Mouse (Mus musculus): ENCODE data around the gene Pde7b. TPM values are rescaled to one million over a fixed set of nuclear protein-coding genes. Genes with fewer than 3 reads are reported as not detected.

Pde7b gene
- total RNA-seq, 2 experiments from 2014 or later, result not detected

DNA sequence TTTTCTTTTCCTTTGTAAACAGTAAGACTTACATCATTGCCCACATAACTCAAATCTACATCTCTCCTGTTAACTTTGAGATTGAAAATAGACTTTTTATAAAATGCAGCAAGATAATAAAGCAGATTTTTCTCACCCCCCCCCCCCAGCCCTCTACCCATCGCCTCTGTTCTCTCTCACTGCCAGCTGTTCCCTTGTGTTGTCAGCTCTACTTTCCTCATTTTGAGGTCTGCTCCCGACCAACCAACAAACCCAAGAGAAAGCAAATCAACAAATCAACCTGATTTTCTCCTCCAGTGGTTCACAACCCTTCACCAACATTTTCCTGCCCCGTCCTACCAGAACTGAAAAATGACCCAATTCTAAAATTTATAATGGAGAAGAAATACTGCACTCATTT lies 916 bp downstream of the Pde7b start:
- no peak for ATAC-seq (replicated peaks; ENCODE audit: low FRiP score, poor library complexity, severe bottlenecking)

DNA sequence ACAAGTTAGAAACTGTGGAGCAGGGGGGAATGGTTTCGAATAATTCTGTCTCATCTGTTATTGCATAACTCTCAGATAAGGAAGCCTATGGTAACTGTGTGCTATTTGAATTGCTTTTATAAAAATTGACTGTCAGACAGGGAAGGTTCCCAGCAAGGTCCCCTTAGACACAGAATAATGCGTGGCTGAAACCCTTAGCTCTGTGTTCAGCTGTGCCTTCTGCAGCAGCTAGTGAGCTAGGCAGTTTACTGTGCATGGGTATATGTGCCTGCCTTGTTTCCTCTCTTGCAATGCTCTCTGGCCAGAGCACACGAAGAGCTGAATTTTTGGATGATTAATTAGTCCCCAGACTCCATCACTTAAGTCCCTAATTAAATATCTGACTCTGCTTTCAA lies 1.4 kb downstream of the Pde7b start:
- ATAC-seq (replicated peaks; ENCODE audit: low FRiP score, poor library complexity, severe bottlenecking), result no peak

DNA sequence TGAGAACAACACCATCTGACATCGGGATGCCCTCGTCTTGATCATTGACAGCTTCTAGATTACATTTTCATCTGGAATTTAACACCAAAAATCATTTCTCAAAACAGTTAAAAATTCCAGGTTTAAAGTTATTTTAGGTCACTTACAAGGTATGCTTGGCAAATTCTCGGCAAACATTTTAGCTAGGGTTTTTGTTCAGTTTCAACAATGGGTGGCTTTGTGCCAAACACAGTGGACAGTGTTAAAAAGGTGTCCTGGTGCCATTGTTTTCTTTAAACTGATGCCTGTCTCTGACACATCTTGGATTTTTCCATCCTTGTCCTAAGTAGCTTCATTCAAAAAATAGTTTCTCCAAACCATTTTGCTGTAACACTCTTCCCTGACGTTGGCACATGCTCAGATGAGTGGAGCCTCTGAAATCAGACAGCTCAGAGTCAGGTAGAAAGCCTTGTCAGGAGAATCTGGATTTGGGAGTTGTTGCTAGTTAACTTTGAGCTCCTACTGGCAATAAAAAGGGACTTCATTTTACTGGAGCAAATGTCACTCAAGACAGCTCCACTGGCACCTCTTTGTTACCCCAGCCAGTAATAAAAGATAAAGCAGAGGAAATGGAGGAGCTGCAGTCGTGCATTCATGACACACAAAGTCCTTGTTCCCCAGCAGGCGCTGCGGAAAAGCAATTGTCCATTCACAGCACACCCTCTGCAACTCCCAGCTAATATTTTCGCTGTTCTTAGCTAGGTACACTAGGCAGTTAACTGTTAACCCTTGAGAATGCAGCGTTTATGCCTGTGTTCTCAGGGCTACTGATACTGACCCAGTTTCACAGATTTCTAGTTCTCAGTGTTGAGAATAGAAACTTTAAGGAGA lies 2.0 kb downstream of the Pde7b start:
- no peak for ATAC-seq (replicated peaks; ENCODE audit: low FRiP score, poor library complexity, severe bottlenecking)

DNA sequence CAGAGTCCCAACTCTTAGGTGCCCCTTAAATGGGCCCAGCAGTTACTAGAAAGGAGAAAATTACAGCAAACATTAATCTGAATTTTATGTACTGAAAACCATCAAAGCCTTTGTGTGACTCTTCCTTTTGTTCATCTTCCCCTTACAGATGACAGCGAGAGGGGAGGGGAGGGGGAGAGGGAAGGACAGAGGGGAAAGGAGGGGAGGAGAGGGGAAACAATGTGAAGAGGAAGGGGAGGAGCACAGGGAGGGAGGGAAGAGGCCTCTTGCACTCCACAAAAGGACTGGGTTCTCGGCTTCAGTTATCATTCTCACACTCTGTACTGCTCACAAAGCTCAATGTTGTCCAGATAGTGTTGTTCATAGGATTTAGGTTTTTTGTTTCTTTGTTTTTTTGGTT lies 5.7 kb downstream of the Pde7b start:
- ATAC-seq (replicated peaks; ENCODE audit: low FRiP score, poor library complexity, severe bottlenecking), result no peak

DNA sequence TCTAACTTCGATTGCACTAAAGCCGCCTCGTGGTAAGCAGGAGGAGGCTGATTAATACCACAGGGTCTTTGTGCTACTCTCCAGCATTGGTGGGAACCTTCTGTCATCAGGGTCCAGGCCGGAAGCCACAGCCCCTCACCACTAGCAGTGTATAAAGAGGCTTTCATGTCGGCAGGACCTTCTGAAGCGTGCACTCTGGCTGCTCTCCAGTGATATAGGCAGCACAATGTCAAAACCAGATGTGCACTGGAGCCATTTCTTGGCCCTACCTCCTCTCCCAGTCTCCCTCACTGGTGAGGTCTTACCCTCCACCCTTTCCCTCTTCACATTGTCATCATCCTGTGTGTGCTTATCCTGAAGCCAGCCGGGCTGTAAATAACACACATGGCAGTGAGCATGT lies 24.2 kb downstream of the Pde7b start:
- ATAC-seq (replicated peaks; ENCODE audit: low FRiP score, poor library complexity, severe bottlenecking), result no peak

DNA sequence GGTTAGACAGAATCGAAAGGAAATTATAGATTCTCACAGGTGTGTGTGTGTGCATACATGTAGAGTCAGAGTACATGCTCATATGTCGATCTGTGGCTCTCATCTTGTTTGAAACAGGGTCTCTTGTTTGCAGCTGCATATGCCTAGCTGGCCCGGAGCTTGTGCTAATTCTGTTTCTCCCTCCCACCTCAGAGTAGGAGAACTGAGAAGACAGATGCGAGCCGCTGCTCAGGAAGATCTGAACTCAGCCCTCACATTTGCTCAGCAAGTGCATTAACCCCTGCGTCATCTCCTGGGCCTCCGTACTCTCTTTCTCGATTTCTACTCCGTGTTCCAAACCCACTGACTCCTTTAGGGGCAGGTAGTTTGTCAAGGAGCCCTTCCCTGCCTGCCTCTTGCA lies 25.0 kb downstream of the Pde7b start:
- no peak for ATAC-seq (replicated peaks; ENCODE audit: low FRiP score, poor library complexity, severe bottlenecking)

DNA sequence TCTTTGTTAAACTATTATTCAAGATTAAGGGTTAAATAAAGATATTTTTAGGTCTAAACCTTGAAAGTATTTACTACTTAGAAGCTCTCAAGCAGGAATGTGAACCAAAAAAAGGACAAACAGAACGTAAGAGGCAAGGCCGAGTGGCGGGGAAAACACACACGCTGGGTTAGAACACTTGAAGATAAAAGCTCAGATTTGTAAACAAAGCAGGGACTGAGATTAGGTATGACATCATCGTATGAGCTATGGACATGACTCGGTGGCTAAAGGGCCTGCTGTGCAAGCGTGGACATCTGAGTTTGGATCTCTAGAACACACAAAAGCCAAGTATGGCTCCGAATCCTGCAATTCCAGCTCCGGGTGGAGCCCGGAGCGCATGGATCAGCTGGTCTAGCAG lies 29.2 kb downstream of the Pde7b start:
- no peak for ATAC-seq (replicated peaks; ENCODE audit: low FRiP score, poor library complexity, severe bottlenecking)

DNA sequence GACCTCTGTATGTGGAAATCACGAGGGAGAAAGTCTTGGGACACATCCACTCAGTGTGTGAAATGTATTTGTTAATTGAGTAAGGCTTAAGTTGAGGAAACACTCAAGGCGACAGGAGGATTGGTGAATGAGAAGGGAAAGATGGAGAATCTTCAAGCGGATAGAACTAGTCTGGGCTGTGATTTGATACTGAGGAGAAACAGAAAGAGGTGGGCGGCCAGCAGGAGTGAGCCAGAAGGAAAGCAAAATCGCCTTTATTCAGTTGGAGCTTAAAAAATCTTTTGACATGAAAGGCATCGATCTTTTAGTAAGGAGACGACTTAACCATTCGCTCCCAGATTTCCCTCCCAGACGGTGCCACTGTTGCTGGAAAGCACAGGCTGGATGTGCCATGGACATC lies 34.9 kb downstream of the Pde7b start:
- no peak for ATAC-seq (replicated peaks; ENCODE audit: low FRiP score, poor library complexity, severe bottlenecking)

DNA sequence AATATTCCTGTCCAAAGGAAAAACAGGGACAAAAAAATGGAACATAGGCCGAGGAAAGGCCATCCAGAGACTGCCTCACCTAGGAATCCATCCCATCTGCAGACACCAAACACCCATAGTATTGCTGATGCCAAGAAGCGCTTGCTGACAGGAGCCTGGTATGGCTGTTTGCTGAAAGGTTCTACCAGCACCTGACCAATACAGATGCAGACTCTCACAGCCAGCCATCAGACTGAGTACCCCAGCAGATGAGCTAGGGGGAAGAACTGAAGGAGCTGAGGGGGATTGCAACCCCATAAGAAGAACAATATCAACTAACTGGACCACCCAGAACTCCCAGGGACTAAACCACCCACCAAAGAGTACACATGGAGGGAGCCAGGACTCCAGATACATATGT lies 40.7 kb downstream of the Pde7b start:
- ATAC-seq (replicated peaks; ENCODE audit: low FRiP score, poor library complexity, severe bottlenecking), result no peak

DNA sequence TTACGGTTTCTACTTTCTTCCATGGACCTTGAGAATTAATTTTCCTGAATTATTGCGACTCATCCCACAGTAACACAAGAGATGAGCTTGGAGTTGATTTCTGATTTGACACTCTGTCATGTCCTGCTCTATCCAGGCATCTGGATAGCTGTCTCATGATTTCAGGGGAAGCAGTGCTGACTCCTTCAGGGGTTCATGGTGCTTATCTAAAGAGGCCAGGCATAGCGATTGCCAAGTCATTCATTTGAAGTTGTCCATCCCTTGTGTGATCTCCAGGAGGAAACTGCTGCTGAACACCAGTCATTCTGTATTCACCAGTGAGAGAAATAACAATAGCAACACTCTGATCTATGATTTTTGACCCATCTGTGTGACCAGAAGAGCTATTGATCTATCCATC lies 43.9 kb downstream of the Pde7b start:
- no peak for ATAC-seq (replicated peaks; ENCODE audit: low FRiP score, poor library complexity, severe bottlenecking)

DNA sequence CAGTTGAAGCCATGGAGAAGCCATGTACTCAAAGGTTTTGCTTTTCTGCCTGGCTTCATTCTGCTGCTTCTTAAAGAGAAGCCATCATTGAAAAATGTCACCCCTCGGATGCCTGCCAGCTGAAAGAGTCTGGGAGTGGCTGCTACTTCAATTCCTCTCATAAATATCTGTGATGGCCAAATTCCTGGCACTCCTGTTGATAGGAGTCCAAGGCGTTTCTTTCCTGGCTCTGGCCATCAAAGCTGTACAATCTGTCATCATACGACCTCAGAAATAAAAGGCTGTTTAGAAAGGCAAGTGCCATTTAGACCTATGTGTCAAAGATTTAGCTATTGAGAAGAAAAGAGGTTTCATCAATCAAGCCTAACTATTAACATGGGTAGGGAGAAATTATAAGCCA lies 49.6 kb downstream of the Pde7b start:
- no peak for ATAC-seq (replicated peaks; ENCODE audit: low FRiP score, poor library complexity, severe bottlenecking)

DNA sequence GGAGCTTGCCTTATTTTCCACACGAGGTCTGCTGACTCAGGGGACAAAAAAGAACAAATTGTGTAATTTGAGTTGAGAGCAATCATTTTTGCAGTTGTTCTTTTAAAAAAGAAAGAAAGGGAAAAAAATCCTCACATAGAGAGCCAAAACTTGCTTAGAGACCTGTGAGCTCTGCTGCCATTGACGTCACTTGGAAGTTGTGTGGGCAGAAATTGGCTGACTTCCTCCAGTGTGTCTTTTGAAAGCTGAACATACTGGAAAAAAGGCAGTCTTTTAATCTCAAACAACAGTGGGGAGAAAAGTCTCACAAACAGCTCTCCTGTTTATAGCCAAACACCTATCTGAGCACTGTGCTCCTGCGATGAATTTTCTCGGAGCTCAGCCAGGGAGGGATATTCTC lies 51.1 kb downstream of the Pde7b start:
- no peak for ATAC-seq (replicated peaks; ENCODE audit: low FRiP score, poor library complexity, severe bottlenecking)

DNA sequence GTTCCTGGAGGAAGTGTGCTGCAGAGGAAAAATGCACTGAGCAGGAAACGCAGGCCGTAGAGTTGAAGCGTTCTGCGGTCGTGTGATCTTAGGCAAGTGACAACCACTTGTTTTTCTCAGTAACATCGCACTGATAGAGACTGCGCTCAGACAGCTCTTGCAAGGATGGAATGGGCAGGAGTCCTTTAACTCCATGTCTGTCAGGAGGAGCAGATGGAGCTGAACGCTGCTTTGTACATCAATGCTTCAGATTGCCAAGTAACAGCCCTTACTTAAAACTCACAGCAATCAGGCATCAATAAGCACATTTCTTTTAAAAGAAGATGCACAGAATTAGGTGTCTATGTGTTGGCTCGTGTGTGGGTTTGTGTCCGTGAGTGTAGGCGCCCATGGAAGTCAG lies 52.3 kb downstream of the Pde7b start:
- no peak for ATAC-seq (replicated peaks; ENCODE audit: low FRiP score, poor library complexity, severe bottlenecking)

DNA sequence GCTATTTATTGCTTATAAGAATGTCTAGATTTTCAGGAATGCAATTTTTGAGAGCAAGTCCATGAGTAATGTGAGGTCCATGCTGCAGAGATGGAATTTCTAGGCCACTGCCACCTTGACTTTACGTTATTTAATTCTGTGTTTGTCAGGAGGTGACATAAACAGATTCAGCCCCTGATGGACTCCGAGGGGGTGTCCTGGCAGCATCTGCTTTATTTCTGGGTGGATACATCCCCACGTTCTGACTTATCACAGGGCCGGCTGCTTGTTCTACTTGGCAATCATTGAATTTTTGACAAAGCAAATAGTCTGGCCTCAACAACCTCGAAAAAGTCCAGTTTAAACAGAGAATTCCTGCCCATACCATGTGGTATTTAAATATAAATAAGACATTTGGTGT lies 53.3 kb downstream of the Pde7b start:
- no peak for ATAC-seq (replicated peaks; ENCODE audit: low FRiP score, poor library complexity, severe bottlenecking)

DNA sequence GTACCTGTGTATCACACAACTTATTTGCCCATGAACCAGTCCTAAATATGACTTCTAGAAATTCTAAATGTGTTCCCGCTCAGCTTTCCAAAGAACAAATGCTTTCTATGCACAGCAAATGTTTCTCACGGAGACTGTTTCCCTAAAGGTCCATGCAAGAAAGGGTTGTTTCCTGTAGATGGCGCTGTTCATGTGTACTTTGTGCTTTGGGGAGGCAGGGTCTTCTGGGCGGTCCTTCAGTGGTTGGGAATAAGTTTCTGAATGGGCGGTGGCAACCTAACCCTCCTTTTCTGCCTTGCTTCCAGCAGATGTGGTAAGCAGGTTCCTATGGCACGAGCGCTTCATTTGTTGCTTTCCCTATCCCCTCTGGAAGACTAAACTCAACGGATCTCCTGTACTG lies 54.3 kb downstream of the Pde7b start:
- ATAC-seq (replicated peaks; ENCODE audit: low FRiP score, poor library complexity, severe bottlenecking), result no peak

DNA sequence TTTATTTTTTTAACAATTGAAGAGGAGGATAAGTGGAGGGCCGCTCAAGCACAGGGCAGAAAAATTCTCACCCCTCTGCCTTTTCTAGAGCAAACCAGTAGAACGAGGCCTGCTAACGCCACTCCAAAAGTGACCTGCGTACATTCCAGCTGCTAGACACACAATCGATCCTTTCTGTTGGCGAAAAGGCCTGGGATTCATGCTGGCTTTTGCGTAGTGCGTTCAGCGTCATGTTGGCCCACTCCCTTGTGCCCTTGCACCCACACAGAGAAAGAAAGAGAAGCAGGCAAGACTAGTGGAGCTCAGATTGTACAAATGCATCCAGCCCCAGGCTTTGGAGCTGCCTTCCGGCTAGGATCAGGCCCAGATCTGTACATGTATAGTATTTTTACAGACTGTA lies 55.4 kb downstream of the Pde7b start:
- ATAC-seq (replicated peaks; ENCODE audit: low FRiP score, poor library complexity, severe bottlenecking), result no peak

DNA sequence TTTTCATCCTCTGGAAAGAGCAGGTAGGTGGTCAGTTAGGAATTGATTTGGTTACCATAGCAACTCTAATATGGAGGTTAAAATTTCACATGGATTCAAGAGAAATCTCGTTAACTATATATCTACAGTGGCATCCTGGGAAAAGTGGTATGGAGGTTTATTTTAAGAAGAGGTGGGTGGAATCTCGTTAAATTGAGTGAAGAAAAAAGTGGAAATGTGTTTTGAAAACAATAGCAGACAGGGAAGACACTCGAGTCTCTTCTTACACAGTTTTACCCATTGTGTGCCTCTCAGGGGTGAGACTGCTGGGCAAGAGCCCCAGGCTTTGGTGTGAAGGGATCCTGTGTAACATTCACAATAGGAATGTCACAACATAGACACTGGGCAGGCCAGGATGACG lies 56.3 kb downstream of the Pde7b start:
- ATAC-seq (replicated peaks; ENCODE audit: low FRiP score, poor library complexity, severe bottlenecking), result no peak

DNA sequence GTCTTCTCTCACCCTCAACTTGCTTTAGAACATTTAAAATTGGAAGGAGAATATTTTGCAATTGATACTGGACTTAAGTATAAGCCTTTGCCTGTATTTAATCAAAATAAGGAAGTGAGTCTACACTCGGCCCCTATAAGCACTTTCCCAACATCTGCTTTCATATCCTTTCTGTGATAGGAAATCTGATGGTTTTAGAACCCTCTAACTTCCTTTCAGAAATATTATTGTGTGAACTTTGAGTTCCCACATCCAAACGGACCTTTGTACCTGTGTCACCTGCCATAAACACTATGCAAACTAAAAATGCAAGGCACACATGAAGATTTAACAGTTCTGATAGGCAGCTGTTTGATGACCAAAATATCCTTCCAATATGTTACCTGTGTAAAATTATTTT lies 58.2 kb downstream of the Pde7b start:
- ATAC-seq (replicated peaks; ENCODE audit: low FRiP score, poor library complexity, severe bottlenecking), result no peak

DNA sequence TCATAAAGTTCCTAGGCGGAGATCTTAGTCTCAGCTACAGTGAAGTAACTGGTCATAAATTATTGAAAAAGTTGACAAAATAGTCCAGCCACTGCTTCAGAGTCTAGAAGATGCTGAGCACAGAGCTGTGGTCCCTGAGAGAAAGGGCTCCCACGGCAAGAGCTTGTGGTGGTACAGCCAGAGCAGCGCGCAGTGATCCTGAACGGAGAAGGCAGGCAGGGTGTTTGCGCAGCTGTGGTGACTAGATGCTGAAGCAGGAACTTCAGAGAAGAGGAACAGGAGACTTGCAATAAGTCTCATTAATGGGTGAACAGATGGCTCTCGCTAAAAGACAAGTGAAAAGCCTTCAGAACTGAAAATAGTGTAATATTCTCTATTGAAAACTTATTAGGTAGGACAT lies 61.9 kb downstream of the Pde7b start:
- ATAC-seq (replicated peaks; ENCODE audit: low FRiP score, poor library complexity, severe bottlenecking), result no peak

DNA sequence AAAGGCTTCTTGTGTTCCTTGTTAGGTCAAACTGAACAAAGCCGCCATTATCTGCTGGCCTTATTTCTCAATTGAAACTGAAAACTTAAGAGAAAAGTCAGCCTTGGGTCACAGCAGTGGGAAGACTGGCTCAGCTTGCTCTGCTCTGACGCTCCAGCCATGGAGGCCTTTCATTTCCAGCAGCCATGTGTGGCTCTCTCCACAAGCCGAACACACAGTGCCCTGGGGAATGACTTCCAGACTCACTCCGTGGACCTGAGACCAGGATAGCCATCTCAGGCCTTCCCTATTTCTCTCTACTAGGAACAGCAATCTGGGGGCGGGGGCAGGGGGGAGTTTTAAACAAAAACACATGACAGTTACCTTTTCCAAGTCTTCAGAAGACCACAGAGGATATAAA lies 63.2 kb downstream of the Pde7b start:
- no peak for ATAC-seq (replicated peaks; ENCODE audit: low FRiP score, poor library complexity, severe bottlenecking)

DNA sequence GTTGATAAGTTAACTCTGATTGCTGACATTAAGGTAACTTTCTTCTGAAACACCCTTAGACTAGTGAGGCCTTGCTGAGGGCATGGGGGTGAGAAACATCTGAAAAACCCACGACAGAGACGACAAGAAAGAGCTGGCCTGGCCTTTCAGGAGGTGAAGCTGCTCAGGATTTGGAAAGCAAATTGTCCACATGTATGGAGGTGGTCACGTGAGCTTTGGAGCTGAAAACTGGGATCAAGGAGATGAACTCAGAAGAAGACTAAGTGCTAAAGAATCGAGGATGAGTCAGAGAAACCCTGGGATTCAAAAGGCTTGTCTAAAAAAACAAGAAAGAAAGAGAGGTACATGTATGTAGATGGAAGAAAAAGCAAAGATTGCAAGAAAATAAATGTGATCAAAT lies 65.2 kb downstream of the Pde7b start:
- ATAC-seq (replicated peaks; ENCODE audit: low FRiP score, poor library complexity, severe bottlenecking), result no peak

DNA sequence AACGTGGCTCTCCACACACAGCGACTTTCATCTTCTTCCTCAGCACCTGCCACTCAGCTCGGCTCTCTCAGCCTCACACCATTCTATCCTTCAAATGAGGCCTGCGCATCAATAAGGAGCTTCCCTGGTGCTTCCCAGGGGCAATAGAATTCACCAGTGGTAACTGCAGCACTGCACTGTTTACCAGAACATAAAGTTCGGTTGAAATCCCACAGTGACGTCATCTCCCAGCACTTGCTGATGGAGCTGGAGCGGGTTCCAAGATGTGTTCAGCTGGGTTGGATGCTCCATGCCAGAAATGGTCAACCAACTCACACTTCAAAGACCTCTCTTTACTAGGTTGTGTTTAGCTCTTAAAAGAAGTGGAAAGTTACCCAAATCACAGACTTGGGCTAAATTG lies 65.6 kb downstream of the Pde7b start:
- ATAC-seq (replicated peaks; ENCODE audit: low FRiP score, poor library complexity, severe bottlenecking), result no peak

Data from erythroblast, adult 5-6 weeks (primary cell).